Mouse (Mus musculus) E14TG2a.4 (cell line): ENCODE results near the gene Mansc4.

Experiments used
- CTCF ChIP-seq: conservative IDR thresholded peaks from 2 replicates; pipeline ENCODE4 v1.5.1; 2014; ENCODE audit warnings: low read length
- NANOG ChIP-seq: IDR thresholded peaks from 2 replicates; pipeline ENCODE4 v1.6.1; 2014; ENCODE audit warnings: borderline replicate concordance, low read length, mixed read lengths

DNA sequence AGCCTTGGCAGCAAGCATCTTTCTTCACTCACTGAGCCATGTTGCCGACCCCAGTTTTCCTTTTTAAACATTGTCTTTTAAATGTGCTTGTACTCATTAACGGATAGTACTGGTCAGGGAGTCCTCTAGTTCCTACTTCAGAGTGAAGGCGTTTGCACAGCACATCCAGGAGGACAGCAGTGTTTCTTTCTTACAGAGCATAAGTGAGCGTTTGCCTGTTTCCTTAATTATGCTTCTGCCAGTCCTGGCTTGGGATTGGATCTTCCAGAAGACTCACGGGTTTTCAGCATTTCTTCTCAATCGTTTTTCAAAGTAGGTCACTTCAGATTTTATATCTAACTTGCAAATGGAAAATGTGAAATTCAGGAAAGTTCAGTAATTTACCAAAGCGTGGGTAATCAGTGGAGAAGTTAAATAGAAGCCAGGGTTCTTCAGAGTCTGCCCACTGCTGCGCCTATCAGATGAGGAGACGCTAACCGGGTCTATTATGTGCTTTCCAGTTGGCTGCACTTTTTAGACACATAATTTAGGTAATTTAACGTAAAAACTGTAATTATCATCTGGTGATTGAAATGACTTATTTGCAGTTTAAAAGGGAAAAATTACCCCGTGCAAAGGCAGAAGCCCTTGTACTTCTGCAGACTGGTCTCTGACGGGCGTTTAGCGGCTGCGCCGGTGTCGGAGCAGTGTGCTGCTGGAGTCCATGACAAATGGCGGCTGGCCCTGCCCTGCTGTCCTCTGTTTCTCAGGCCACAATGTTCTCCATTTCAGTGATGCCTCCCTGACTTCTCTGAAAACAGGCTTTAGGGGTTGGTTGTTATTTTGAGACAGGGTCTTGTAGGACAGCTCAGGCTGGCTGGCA lies 32.8 kb downstream of the Mansc4 start:
- TF ChIP-seq CTCF (no peak), NANOG (no peak)
